Mouse (Mus musculus) cerebellum, adult 9-10 months (tissue): Measurements from ENCODE around the gene Tmem151a.

ENCODE experiments used
- DNase-seq: peaks from one replicate; pipeline ENCODE4 v3.0.0; 2022

Tmem151a gene

GRCm38 (mm10) chr19:5085145-5085863, at the start of gene Tmem151a:
Tmem151a (minus strand) TSS chr19:5085531.
- DNase-seq: peak; percentile 74

GRCm38 (mm10) chr19:5131237-5131636, 45.9 kb upstream of the Tmem151a start:
- DNase-seq: no peak

GRCm38 (mm10) chr19:5129770-5130169, 44.4 kb upstream of the Tmem151a start:
- DNase-seq: no peak

- DNase-seq: peak; percentile 76
Observed at GRCm38 (mm10) chr19:5124055-5124614, 38.8 kb upstream of the Tmem151a start.

- no peak for DNase-seq
Observed at GRCm38 (mm10) chr19:5123241-5123640, 37.9 kb upstream of the Tmem151a start.

GRCm38 (mm10) chr19:5122492-5122891, 37.2 kb upstream of the Tmem151a start:
- no peak for DNase-seq

- no peak for DNase-seq
Observed at GRCm38 (mm10) chr19:5118384-5118698, 33.0 kb upstream of the Tmem151a start, which contains the start of gene Klc2. Klc2 (minus strand) TSS chr19:5118560.

- peak; percentile 94 for DNase-seq
Observed at GRCm38 (mm10) chr19:5117494-5118383, 32.4 kb upstream of the Tmem151a start.

GRCm38 (mm10) chr19:5113783-5114182, 28.5 kb upstream of the Tmem151a start:
- peak; percentile 62 for DNase-seq

GRCm38 (mm10) chr19:5109659-5110453, 24.5 kb upstream of the Tmem151a start:
- DNase-seq: peak; percentile 68

GRCm38 (mm10) chr19:5108702-5109101, 23.4 kb upstream of the Tmem151a start:
- DNase-seq: no peak

GRCm38 (mm10) chr19:5108271-5108575, 22.9 kb upstream of the Tmem151a start:
- no peak for DNase-seq

- no peak for DNase-seq
Observed at GRCm38 (mm10) chr19:5107556-5108270, 22.4 kb upstream of the Tmem151a start.

GRCm38 (mm10) chr19:5106731-5107191, 21.4 kb upstream of the Tmem151a start, which contains the start of gene Rab1b:
Rab1b (minus strand) TSS chr19:5107072.
- DNase-seq: peak; percentile 99

GRCm38 (mm10) chr19:5106074-5106473, 20.7 kb upstream of the Tmem151a start:
- DNase-seq: no peak

GRCm38 (mm10) chr19:5098363-5099143, 13.2 kb upstream of the Tmem151a start, which contains the start of gene Cnih2:
Cnih2 (minus strand) TSS chr19:5098521.
- DNase-seq: no peak

GRCm38 (mm10) chr19:5097521-5098362, 12.4 kb upstream of the Tmem151a start:
- DNase-seq: peak; percentile 56

- DNase-seq: peak; percentile 54
Observed at GRCm38 (mm10) chr19:5095887-5096474, 10.7 kb upstream of the Tmem151a start.

GRCm38 (mm10) chr19:5094746-5095417, 9.6 kb upstream of the Tmem151a start:
- DNase-seq: no peak
